Mouse (Mus musculus) small intestine, adult 2 months (tissue): ENCODE results near the gene Ccr8. TPM values are rescaled to one million over a fixed set of nuclear protein-coding genes. Genes with fewer than 3 reads are reported as not detected.

Experiments
- H3K27ac ChIP-seq: fragments of 200-500 bp; 2 replicates; pipeline ENCODE4 v1.5.1; 2012; ENCODE audit warnings: low read depth, low read length, control low read depth, inconsistent platforms; ENCODE audit not compliant: insufficient read depth
- H3K27me3 ChIP-seq: fragments of 200-500 bp; 2 replicates; pipeline ENCODE4 v1.6.1; 2012; ENCODE audit warnings: mild to moderate bottlenecking, moderate library complexity, low read length, inconsistent platforms; ENCODE audit not compliant: control insufficient read depth, insufficient read depth
- H3K36me3 ChIP-seq: fragments of 200-500 bp; 2 replicates; pipeline ENCODE4 v1.6.1; 2012; ENCODE audit warnings: mild to moderate bottlenecking, low read length, control low read depth, inconsistent platforms; ENCODE audit not compliant: control insufficient read depth, insufficient read depth
- H3K4me1 ChIP-seq: fragments of 200-500 bp; 2 replicates; pipeline ENCODE4 v1.6.1; 2012; ENCODE audit warnings: low read length, inconsistent platforms, mixed read lengths; ENCODE audit not compliant: control insufficient read depth, insufficient read depth, insufficient read length
- H3K4me3 ChIP-seq: fragments of 200-500 bp; 2 replicates; pipeline ENCODE4 v1.5.1; 2012; ENCODE audit warnings: low read depth, mild to moderate bottlenecking, control low read depth, inconsistent platforms, low read length, moderate library complexity
- CTCF ChIP-seq: fragments of 200-500 bp; IDR thresholded peaks from 2 replicates; pipeline ENCODE4 v1.5.1; 2012; ENCODE audit warnings: low read depth, mild to moderate bottlenecking, control low read depth, inconsistent platforms, low read length, moderate library complexity, mixed read lengths; ENCODE audit not compliant: insufficient replicate concordance, insufficient read length; ENCODE audit errors: extremely low read depth
- POLR2A ChIP-seq: fragments of 200-500 bp; IDR thresholded peaks from 2 replicates; pipeline ENCODE4 v1.6.1; 2012; ENCODE audit warnings: low read depth, mild to moderate bottlenecking, control low read depth, inconsistent platforms, low read length, moderate library complexity
- WGBS: fragments of 180-500 bp; shearing (Covaris S2); methylation state at CpG from one replicate; pipeline ENCODE4 v1.1.7; 2018; 5-methylcytosine and 5-hydroxymethylcytosine counted together
- polyA plus RNA-seq: library from polyadenylated mRNA; depleted of rRNA; stranded (reverse); fragments of >200 nt; gene quantifications from 2 replicates; pipeline ENCODE4 v1.2.3, GENCODE M21; 2012

The Ccr8 gene
- polyA plus RNA-seq, 1 experiment = 0.25 TPM

- Histone ChIP-seq H3K4me1 (peaks cover 9% of the 10 kb centered on the region; the same call in 1 of the 2 replicates), H3K27me3 (no peaks in the 10 kb centered on the region), H3K36me3 (peaks cover 24% of the 10 kb centered on the region), H3K27ac (no peak overlapping the region), H3K4me3 (no peak overlapping the region)
- WGBS = 80% methylated on average over 3 of the region's 3 CpGs
- TF ChIP-seq CTCF (no peak), POLR2A (no peak)
Observed at GRCm38 (mm10) chr9:120131784-120132288, 39.9 kb downstream of the Ccr8 start.

GRCm38 (mm10) chr9:120132980-120133754 lies 41.3 kb downstream of the Ccr8 start:
- H3K4me3 ChIP-seq = no peak overlapping the region
- H3K27ac ChIP-seq = no peak overlapping the region
- WGBS = 44% methylated on average over 8 of the region's 8 CpGs
- TF ChIP-seq CTCF = no peak
- no peak for TF ChIP-seq POLR2A
- peaks cover 24% of the 10 kb centered on the region for H3K36me3 ChIP-seq
- H3K27me3 ChIP-seq = no peaks in the 10 kb centered on the region
- H3K4me1 ChIP-seq = peaks cover 9% of the 10 kb centered on the region; the same call in 1 of the 2 replicates

GRCm38 (mm10) chr9:120133755-120134475 lies 42.0 kb downstream of the Ccr8 start:
- no peak overlapping the region for H3K4me3 ChIP-seq
- peaks cover 22% of the 10 kb centered on the region for H3K36me3 ChIP-seq
- peaks cover 4% of the 10 kb centered on the region; the same call in 1 of the 2 replicates for H3K4me1 ChIP-seq
- no peak for TF ChIP-seq POLR2A
- no peak for TF ChIP-seq CTCF
- no peak overlapping the region for H3K27ac ChIP-seq
- H3K27me3 ChIP-seq = no peaks in the 10 kb centered on the region
- WGBS = 42% methylated on average over 6 of the region's 6 CpGs

GRCm38 (mm10) chr9:120134529-120135160 lies 42.7 kb downstream of the Ccr8 start:
- no peaks in the 10 kb centered on the region for H3K27me3 ChIP-seq
- TF ChIP-seq POLR2A = no peak
- TF ChIP-seq CTCF = no peak
- whole genome bisulfite sequencing = 61% methylated on average over 13 of the region's 13 CpGs

GRCm38 (mm10) chr9:120135454-120135853 lies 43.5 kb downstream of the Ccr8 start:
- Histone ChIP-seq H3K4me3 (no peak overlapping the region), H3K4me1 (no peaks in the 10 kb centered on the region), H3K27ac (no peak overlapping the region), H3K27me3 (no peaks in the 10 kb centered on the region), H3K36me3 (peaks cover 11% of the 10 kb centered on the region)
- TF ChIP-seq CTCF (no peak), POLR2A (no peak)
- WGBS = 90% methylated on average over 11 of the region's 11 CpGs

More at GRCm38 (mm10) chr9:120134529-120135160, 42.7 kb downstream of the Ccr8 start:
- no peaks in the 10 kb centered on the region for H3K4me1 ChIP-seq
- H3K36me3 ChIP-seq = peaks cover 17% of the 10 kb centered on the region
- no peak overlapping the region for H3K27ac ChIP-seq
- no peak overlapping the region for H3K4me3 ChIP-seq

- Histone ChIP-seq H3K27me3 (no peaks in the 10 kb centered on the region), H3K36me3 (no peaks in the 10 kb centered on the region), H3K27ac (no peak overlapping the region), H3K4me3 (no peak overlapping the region), H3K4me1 (no peaks in the 10 kb centered on the region)
- TF ChIP-seq CTCF = peak; percentile 54; the same call in 1 of the 2 replicates
- TF ChIP-seq POLR2A = no peak
- WGBS = 5% methylated on average over 4 of the region's 4 CpGs
Observed at GRCm38 (mm10) chr9:120140652-120141051, 48.7 kb downstream of the Ccr8 start.
